Mouse (Mus musculus): ENCODE data around the gene Fgf18. TPM values are rescaled to one million over a fixed set of nuclear protein-coding genes. Genes with fewer than 3 reads are reported as not detected.

Gene Fgf18
- polyA plus RNA-seq, 1 experiment from 2014 or later, result 2.6 TPM

DNA sequence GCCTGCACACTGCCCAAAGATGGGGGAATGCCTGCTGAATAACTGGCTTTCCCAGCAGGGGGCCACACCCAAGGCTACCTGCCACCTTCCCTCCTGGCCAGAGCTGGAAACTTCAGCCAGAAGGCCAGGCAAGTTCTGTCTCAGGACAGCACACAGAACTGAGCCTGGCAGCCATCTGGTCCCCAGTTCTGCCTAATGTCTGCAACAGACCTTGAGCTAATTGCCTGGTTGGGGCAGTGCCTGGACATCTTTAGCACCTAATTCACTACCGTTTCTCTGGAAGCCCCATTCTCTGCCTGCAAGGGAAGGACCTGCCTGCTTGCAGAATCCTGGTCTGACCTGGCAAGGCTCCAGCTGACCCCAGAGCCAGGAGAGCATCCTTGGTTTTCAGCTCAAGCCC is 34.8 kb downstream of the Fgf18 start:
- Histone ChIP-seq H3K9me3 (replicated peaks) (no peaks in the 10 kb centered on the region), H3K27ac (ENCODE audit: poor library complexity, severe bottlenecking) (no peak overlapping the region), H3K4me3 (no peak overlapping the region), H3K36me3 (no peaks in the 10 kb centered on the region), H3K4me1 (replicated peaks) (no peaks in the 10 kb centered on the region), H3K4me2 (no peak overlapping the region), H3K9ac (no peak overlapping the region), H3K27me3 (replicated peaks) (peaks cover 47% of the 10 kb centered on the region)
- WGBS, result 0% methylated on average over 1 of the region's 1 CpGs
- ATAC-seq (ENCODE audit: insufficient number of reproducible peaks, low FRiP score), result no peak

GRCm38 (mm10) chr11:33110111-33110510 is 37.1 kb downstream of the Fgf18 start:
- no peak overlapping the region for H3K9ac ChIP-seq
- WGBS, result 79% methylated on average over 2 of the region's 2 CpGs
- H3K4me3 ChIP-seq, result no peak overlapping the region
- H3K27ac ChIP-seq (ENCODE audit: poor library complexity, severe bottlenecking), result no peak overlapping the region
- H3K9me3 ChIP-seq (replicated peaks), result no peaks in the 10 kb centered on the region
- no peak for ATAC-seq (ENCODE audit: insufficient number of reproducible peaks, low FRiP score)
- H3K4me1 ChIP-seq (replicated peaks), result no peaks in the 10 kb centered on the region
- H3K27me3 ChIP-seq (replicated peaks), result peaks cover 43% of the 10 kb centered on the region
- no peaks in the 10 kb centered on the region for H3K36me3 ChIP-seq
- H3K4me2 ChIP-seq, result no peak overlapping the region

GRCm38 (mm10) chr11:33107540-33107939 is 39.7 kb downstream of the Fgf18 start:
- no peak overlapping the region for H3K27ac ChIP-seq (ENCODE audit: poor library complexity, severe bottlenecking)
- WGBS, result 27% methylated on average over 3 of the region's 3 CpGs
- H3K4me1 ChIP-seq (replicated peaks), result no peaks in the 10 kb centered on the region
- no peaks in the 10 kb centered on the region for H3K36me3 ChIP-seq
- H3K4me2 ChIP-seq, result no peak overlapping the region
- H3K27me3 ChIP-seq (replicated peaks), result peaks cover 27% of the 10 kb centered on the region
- no peak overlapping the region for H3K9ac ChIP-seq
- H3K4me3 ChIP-seq, result no peak overlapping the region
- H3K9me3 ChIP-seq (replicated peaks), result no peaks in the 10 kb centered on the region
- no peak for ATAC-seq (ENCODE audit: insufficient number of reproducible peaks, low FRiP score)

DNA sequence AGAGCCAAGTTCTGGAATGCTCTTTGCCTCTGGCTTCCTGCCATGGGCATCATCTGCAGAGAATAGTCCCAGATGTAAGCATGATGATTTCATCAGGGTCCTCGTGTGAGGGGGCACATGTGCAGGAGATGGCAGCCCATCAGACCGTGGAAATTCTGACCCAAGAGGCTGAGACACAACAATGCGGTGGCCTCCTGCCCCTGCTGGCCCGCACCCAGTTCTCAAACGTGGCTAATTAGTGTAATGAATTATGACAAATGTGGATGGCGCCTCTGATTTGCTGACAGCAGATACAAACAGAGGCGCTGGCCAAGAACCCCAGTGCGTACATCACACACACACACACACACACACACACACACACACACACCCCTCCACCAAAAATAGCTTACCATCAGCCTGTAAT is 42.3 kb downstream of the Fgf18 start:
- H3K9me3 ChIP-seq (replicated peaks), result no peaks in the 10 kb centered on the region
- H3K4me3 ChIP-seq, result no peak overlapping the region
- H3K27ac ChIP-seq (ENCODE audit: poor library complexity, severe bottlenecking), result no peak overlapping the region
- WGBS, result 66% methylated on average over 8 of the region's 8 CpGs
- no peak for ATAC-seq (ENCODE audit: insufficient number of reproducible peaks, low FRiP score)
- peaks cover 23% of the 10 kb centered on the region for H3K27me3 ChIP-seq (replicated peaks)
- H3K4me1 ChIP-seq (replicated peaks), result peaks cover 5% of the 10 kb centered on the region; the same call in 1 of the 2 replicates
- H3K4me2 ChIP-seq, result no peak overlapping the region
- H3K36me3 ChIP-seq, result no peaks in the 10 kb centered on the region
- no peak overlapping the region for H3K9ac ChIP-seq

GRCm38 (mm10) chr11:33103291-33103943 is 43.8 kb downstream of the Fgf18 start:
- no peak overlapping the region for H3K27ac ChIP-seq (ENCODE audit: poor library complexity, severe bottlenecking)
- H3K4me1 ChIP-seq (replicated peaks), result peaks cover 7% of the 10 kb centered on the region; the same call in 1 of the 2 replicates
- no peak overlapping the region for H3K4me3 ChIP-seq
- no peaks in the 10 kb centered on the region for H3K36me3 ChIP-seq
- peaks cover 23% of the 10 kb centered on the region for H3K27me3 ChIP-seq (replicated peaks)
- ATAC-seq (ENCODE audit: insufficient number of reproducible peaks, low FRiP score), result no peak
- WGBS, result 80% methylated on average over 13 of the region's 13 CpGs
- no peak overlapping the region for H3K4me2 ChIP-seq
- H3K9me3 ChIP-seq (replicated peaks), result no peaks in the 10 kb centered on the region
- H3K9ac ChIP-seq, result no peak overlapping the region

GRCm38 (mm10) chr11:33100027-33100507 is 47.1 kb downstream of the Fgf18 start:
- peaks cover 7% of the 10 kb centered on the region; the same call in 1 of the 2 replicates for H3K4me1 ChIP-seq (replicated peaks)
- H3K27me3 ChIP-seq (replicated peaks), result peaks cover 22% of the 10 kb centered on the region
- WGBS, result 22% methylated on average over 10 of the region's 10 CpGs
- H3K9me3 ChIP-seq (replicated peaks), result no peaks in the 10 kb centered on the region
- H3K9ac ChIP-seq, result no peak overlapping the region
- no peak overlapping the region for H3K27ac ChIP-seq (ENCODE audit: poor library complexity, severe bottlenecking)
- no peaks in the 10 kb centered on the region for H3K36me3 ChIP-seq
- H3K4me2 ChIP-seq, result peak overlapping the region; percentile 63
- H3K4me3 ChIP-seq, result peak overlapping the region; percentile 28
- ATAC-seq (ENCODE audit: insufficient number of reproducible peaks, low FRiP score), result peak; percentile 28; the same call in 1 of the 2 replicates

GRCm38 (mm10) chr11:33099425-33099824 is 47.8 kb downstream of the Fgf18 start:
- H3K36me3 ChIP-seq, result no peaks in the 10 kb centered on the region
- no peaks in the 10 kb centered on the region for H3K9me3 ChIP-seq (replicated peaks)
- peaks cover 22% of the 10 kb centered on the region for H3K27me3 ChIP-seq (replicated peaks)
- H3K9ac ChIP-seq, result no peak overlapping the region
- H3K4me2 ChIP-seq, result no peak overlapping the region
- H3K4me3 ChIP-seq, result no peak overlapping the region
- peaks cover 7% of the 10 kb centered on the region; the same call in 1 of the 2 replicates for H3K4me1 ChIP-seq (replicated peaks)
- ATAC-seq (ENCODE audit: insufficient number of reproducible peaks, low FRiP score), result no peak
- H3K27ac ChIP-seq (ENCODE audit: poor library complexity, severe bottlenecking), result no peak overlapping the region
- 82% methylated on average over 4 of the region's 4 CpGs for WGBS

GRCm38 (mm10) chr11:33098446-33098845 is 48.8 kb downstream of the Fgf18 start:
- Histone ChIP-seq H3K4me1 (replicated peaks) (peaks cover 7% of the 10 kb centered on the region; the same call in 1 of the 2 replicates), H3K27ac (ENCODE audit: poor library complexity, severe bottlenecking) (no peak overlapping the region), H3K4me2 (no peak overlapping the region), H3K9me3 (replicated peaks) (no peaks in the 10 kb centered on the region), H3K36me3 (no peaks in the 10 kb centered on the region), H3K4me3 (no peak overlapping the region), H3K27me3 (replicated peaks) (peaks cover 22% of the 10 kb centered on the region), H3K9ac (no peak overlapping the region)
- ATAC-seq (ENCODE audit: insufficient number of reproducible peaks, low FRiP score), result no peak
- WGBS, result 77% methylated on average over 12 of the region's 12 CpGs

DNA sequence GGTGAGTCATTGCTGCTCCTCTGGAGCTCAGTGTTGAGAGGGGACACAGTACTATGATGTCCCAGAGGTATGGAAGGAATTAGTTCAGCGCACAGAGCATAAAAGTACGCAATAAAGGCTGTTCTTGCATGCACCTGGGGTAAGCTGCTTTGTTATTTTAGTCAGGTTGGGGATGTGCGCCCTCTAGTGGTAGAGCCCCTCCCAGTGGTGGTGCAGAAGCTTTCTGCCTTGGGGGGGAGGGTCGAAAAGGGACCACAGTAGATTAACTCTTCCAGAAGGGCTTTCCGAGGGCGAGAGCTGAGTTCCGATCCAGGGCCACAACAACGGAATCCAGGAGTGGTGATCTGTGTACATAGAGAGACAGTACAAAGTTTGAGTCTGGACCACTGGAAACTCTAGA is 49.3 kb downstream of the Fgf18 start:
- H3K9me3 ChIP-seq (replicated peaks), result no peaks in the 10 kb centered on the region
- WGBS, result 39% methylated on average over 8 of the region's 8 CpGs

GRCm38 (mm10) chr11:33089856-33090255 is 57.3 kb downstream of the Fgf18 start:
- Histone ChIP-seq H3K4me1 (replicated peaks) (no peaks in the 10 kb centered on the region), H3K27me3 (replicated peaks) (peaks cover 5% of the 10 kb centered on the region; the same call in 1 of the 2 replicates), H3K4me3 (no peak overlapping the region), H3K9me3 (replicated peaks) (no peaks in the 10 kb centered on the region), H3K4me2 (no peak overlapping the region), H3K9ac (no peak overlapping the region), H3K27ac (ENCODE audit: poor library complexity, severe bottlenecking) (no peak overlapping the region), H3K36me3 (no peaks in the 10 kb centered on the region)
- 64% methylated on average over 6 of the region's 6 CpGs for WGBS
- no peak for ATAC-seq (ENCODE audit: insufficient number of reproducible peaks, low FRiP score)

More for the DNA sequence above, 49.3 kb downstream of the Fgf18 start:
- Histone ChIP-seq H3K27me3 (replicated peaks) (peaks cover 22% of the 10 kb centered on the region), H3K9ac (no peak overlapping the region), H3K4me2 (no peak overlapping the region), H3K4me3 (no peak overlapping the region), H3K4me1 (replicated peaks) (peaks cover 7% of the 10 kb centered on the region; the same call in 1 of the 2 replicates), H3K36me3 (no peaks in the 10 kb centered on the region), H3K27ac (ENCODE audit: poor library complexity, severe bottlenecking) (no peak overlapping the region)
- no peak for ATAC-seq (ENCODE audit: insufficient number of reproducible peaks, low FRiP score)

GRCm38 (mm10) chr11:33088181-33088580 is 59.0 kb downstream of the Fgf18 start:
- Histone ChIP-seq H3K4me1 (replicated peaks) (no peaks in the 10 kb centered on the region), H3K27me3 (replicated peaks) (peaks cover 5% of the 10 kb centered on the region; the same call in 1 of the 2 replicates), H3K4me2 (no peak overlapping the region), H3K9me3 (replicated peaks) (no peaks in the 10 kb centered on the region), H3K36me3 (no peaks in the 10 kb centered on the region), H3K9ac (no peak overlapping the region), H3K4me3 (no peak overlapping the region), H3K27ac (ENCODE audit: poor library complexity, severe bottlenecking) (no peak overlapping the region)
- WGBS, result 24% methylated on average over 1 of the region's 1 CpGs
- no peak for ATAC-seq (ENCODE audit: insufficient number of reproducible peaks, low FRiP score)

Data from heart, embryonic 12.5 days (tissue).